In the genomic region with DNA sequence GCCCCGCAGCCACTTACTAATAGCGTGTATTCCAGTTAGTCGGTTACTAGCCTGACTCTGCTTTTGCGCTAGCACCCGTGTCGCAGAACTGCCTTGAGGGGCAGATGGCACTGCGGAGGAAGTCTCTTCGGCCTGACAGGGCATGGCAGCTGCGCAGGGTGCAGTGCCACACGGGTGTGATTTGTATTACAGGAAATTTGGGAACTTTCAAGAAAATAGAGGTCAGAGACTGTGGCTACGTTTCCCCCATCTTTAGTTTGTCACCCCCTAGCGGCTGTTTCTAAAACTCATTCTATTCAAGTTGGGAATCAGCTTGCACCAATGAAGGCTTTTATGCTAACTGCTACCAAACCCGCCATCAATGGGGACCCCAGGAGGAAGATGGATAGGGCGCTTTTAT, we compare ENCODE assay signal across 8 mouse cellular contexts. TPM values are rescaled to one million over a fixed set of nuclear protein-coding genes. Genes with fewer than 3 reads are reported as not detected.
DNase-seq lines count a peak whose midpoint lies in the region; ATAC-seq lines count a peak whose summit lies in the region.

No protein-coding gene starts in this region.

- WGBS in embryonic facial prominence, embryonic 11.5 days = 29% methylated on average over 14 of the region's 14 CpGs
- 33% methylated on average over 14 of the region's 14 CpGs for WGBS in limb, embryonic 10.5 days

- H3K36me3 ChIP-seq in embryonic facial prominence, embryonic 11.5 days (replicated peaks; ENCODE audit: control insufficient read depth, insufficient read depth, low read depth, low read length) = no peaks in the 10 kb centered on the region
- H3K36me3 ChIP-seq in limb, embryonic 10.5 days = no peaks in the 10 kb centered on the region

- no peaks in the 10 kb centered on the region for H3K4me1 ChIP-seq in embryonic facial prominence, embryonic 11.5 days (ENCODE audit: control insufficient read depth, insufficient read depth, low read length)
- H3K4me1 ChIP-seq in limb, embryonic 10.5 days = peaks cover 5% of the 10 kb centered on the region; the same call in 1 of the 2 replicates

- peak overlapping the region; percentile 5; the same call in 1 of the 2 replicates for H3K4me2 ChIP-seq in embryonic facial prominence, embryonic 11.5 days (ENCODE audit: low read depth, low read length)

- H3K4me3 ChIP-seq in embryonic facial prominence, embryonic 11.5 days (ENCODE audit: low read depth, low read length) = no peak overlapping the region
- H3K4me3 ChIP-seq in limb, embryonic 10.5 days = peak overlapping the region; percentile 33

- peak; percentile 46 to 62 for DNase-seq in layer of hippocampus, postnatal 10 days (ENCODE audit: low spot score in 2 of 2)
- no peak for DNase-seq in layer of hippocampus, adult 9-11 months
- DNase-seq in MN1 (ENCODE audit: low spot score) = peak; percentile 32
- DNase-seq in embryonic facial prominence, embryonic 11.5 days (ENCODE audit: low spot score) = peak; percentile 88
- DNase-seq in heart, postnatal 4 days = peak; percentile 58
- peak; percentile 48 for DNase-seq in limb, embryonic 10.5 days (ENCODE audit: low spot score)
- peak; percentile 66 for DNase-seq in mesoderm, embryonic 11.5 days (ENCODE audit: low read depth, low spot score)
- DNase-seq in thymus, postnatal 4 days = peak; percentile 40

- H3K9ac ChIP-seq in embryonic facial prominence, embryonic 11.5 days (replicated peaks; ENCODE audit: low read length) = no peak overlapping the region

- H3K27ac ChIP-seq in embryonic facial prominence, embryonic 11.5 days (replicated peaks; ENCODE audit: low read depth, low read length) = no peak overlapping the region
- no peak overlapping the region for H3K27ac ChIP-seq in limb, embryonic 10.5 days

- no peaks in the 10 kb centered on the region for H3K27me3 ChIP-seq in embryonic facial prominence, embryonic 11.5 days (ENCODE audit: control insufficient read depth, insufficient read depth, low read length)
- H3K27me3 ChIP-seq in limb, embryonic 10.5 days (ENCODE audit: low read depth, poor library complexity, severe bottlenecking) = 0 out of 2 replicates have a peak, but pooled peaks cover 7% of the 10 kb centered on the region

- no peak for ATAC-seq in embryonic facial prominence, embryonic 11.5 days (replicated peaks; ENCODE audit: insufficient number of reproducible peaks, low FRiP score, low TSS enrichment, low read depth)

- no peaks in the 10 kb centered on the region for H3K9me3 ChIP-seq in embryonic facial prominence, embryonic 11.5 days (replicated peaks; ENCODE audit: control insufficient read depth, low read length)
- no peaks in the 10 kb centered on the region for H3K9me3 ChIP-seq in limb, embryonic 10.5 days (replicated peaks)

RNA-seq across cellular contexts. Expression of gene Prr5l, which starts 11.6 kb away (rescaled TPM):
- total RNA-seq in layer of hippocampus, postnatal 10 days (2021) = 1 to 10 TPM; 2.9 to 5.5 TPM
- polyA plus RNA-seq in embryonic facial prominence, embryonic 11.5 days (2014; fragmentation: Nextera tagmentation; extraction: Ambion mirVana) = 17.6 and 18.0 TPM in 2 replicates
- total RNA-seq in heart, postnatal 4 days (2021) = 1 to 10 TPM; 3.8 to 4.6 TPM
- polyA plus RNA-seq in limb, embryonic 10.5 days (2016; fragmentation: Nextera tagmentation; extraction: Ambion mirVana) = 19.5 and 22.4 TPM in 2 replicates

RNA-seq across cellular contexts. Expression of gene Commd9, which starts 14.9 kb away (rescaled TPM):
- 10 to 100 TPM; 39.1 to 39.3 TPM for total RNA-seq in layer of hippocampus, postnatal 10 days (2021)
- 62.2 and 63.1 TPM in 2 replicates for polyA plus RNA-seq in embryonic facial prominence, embryonic 11.5 days (2014; fragmentation: Nextera tagmentation; extraction: Ambion mirVana)
- 10 to 100 TPM; 28.4 to 30.1 TPM for total RNA-seq in heart, postnatal 4 days (2021)
- polyA plus RNA-seq in limb, embryonic 10.5 days (2016; fragmentation: Nextera tagmentation; extraction: Ambion mirVana) = 60.7 and 62.5 TPM in 2 replicates
